Mouse (Mus musculus): Measurements from ENCODE around the gene Aip. TPM values are rescaled to one million over a fixed set of nuclear protein-coding genes. Genes with fewer than 3 reads are reported as not detected.

Gene Aip
- polyA plus RNA-seq, 1 experiment from 2014 or later: 110 TPM

DNA sequence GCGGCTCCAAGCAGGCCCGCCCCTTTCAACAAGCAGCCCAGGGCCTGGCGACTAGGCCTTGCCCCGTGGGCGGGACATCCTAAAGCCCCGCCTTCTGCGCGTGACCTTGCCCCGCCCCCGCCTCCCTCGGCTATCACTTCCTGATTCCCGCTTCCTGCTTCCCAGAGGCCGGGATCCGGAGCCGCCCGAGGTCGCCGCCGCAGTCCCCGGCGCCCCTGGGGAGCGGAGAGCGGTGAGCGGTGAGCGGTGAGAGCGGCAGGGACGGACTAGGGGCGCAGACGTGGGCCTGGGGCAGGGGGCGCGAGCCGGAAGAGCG is 22.8 kb upstream of the Aip start, which contains the start of gene Coro1b:
Gene Coro1b, plus strand, starts transcription at position 129 of the 316 bp plus-strand sequence.
- H3K9me3 ChIP-seq (ENCODE audit: control insufficient read depth, low read length): no peaks in the 10 kb centered on the region
- H3K4me1 ChIP-seq (ENCODE audit: control insufficient read depth, insufficient read depth, low read length): peaks cover 20% of the 10 kb centered on the region
- 1% methylated on average over 29 of the region's 33 CpGs for WGBS
- peaks cover 12% of the 10 kb centered on the region; the same call in 1 of the 2 replicates for H3K36me3 ChIP-seq (ENCODE audit: control insufficient read depth, insufficient read depth, low read length)
- H3K4me3 ChIP-seq (ENCODE audit: low read depth, low read length): peak within 1 kb of the TSS; percentile 90
- peak; percentile 95 for ATAC-seq (ENCODE audit: low read depth)
- peak within 1 kb of the TSS; percentile 67 for H3K27ac ChIP-seq (ENCODE audit: low read depth, low read length)
- H3K27me3 ChIP-seq (ENCODE audit: control insufficient read depth, insufficient read depth, low read length): no peaks in the 10 kb centered on the region
- peak within 1 kb of the TSS; percentile 89 for H3K4me2 ChIP-seq (ENCODE audit: low read depth, low read length)
- peak within 1 kb of the TSS; percentile 76 for H3K9ac ChIP-seq (replicated peaks; ENCODE audit: low read depth, low read length)

DNA sequence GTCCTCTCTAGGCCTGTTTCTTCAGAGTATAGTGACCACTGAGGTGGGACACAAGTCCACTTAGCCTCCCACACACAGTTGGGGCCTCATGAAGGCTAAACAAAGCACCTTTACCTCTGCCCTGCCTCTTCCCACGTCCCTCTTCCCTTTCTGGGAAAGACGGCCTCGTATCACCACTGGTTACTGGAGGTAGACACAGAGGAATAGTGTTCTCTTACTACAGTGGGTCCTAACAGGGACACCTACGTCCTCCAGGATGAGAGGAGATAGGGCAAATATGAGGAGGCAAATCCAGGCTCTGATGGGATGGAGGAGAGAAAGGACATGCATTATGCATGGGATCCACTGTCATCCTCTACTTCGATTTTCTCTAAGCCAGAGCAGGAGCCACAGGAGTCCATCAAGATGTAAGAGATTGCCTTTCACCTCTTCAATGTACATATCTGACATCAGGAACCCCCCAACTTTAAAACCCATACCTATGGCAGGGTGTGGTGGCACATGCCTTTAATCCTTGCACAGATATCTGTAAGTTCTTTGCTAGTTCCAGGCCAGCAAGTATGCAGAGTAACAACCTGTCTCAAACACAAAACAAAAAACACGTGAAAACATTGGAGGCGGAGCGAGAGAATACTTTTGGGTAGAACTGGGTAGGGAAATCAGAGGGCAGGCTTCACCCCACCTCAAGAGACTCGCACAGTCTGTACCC is 22.3 kb upstream of the Aip start:
- ATAC-seq (ENCODE audit: low read depth): peak; percentile 35
- Histone ChIP-seq H3K27me3 (ENCODE audit: control insufficient read depth, insufficient read depth, low read length) (no peaks in the 10 kb centered on the region), H3K36me3 (ENCODE audit: control insufficient read depth, insufficient read depth, low read length) (peaks cover 12% of the 10 kb centered on the region; the same call in 1 of the 2 replicates)

DNA sequence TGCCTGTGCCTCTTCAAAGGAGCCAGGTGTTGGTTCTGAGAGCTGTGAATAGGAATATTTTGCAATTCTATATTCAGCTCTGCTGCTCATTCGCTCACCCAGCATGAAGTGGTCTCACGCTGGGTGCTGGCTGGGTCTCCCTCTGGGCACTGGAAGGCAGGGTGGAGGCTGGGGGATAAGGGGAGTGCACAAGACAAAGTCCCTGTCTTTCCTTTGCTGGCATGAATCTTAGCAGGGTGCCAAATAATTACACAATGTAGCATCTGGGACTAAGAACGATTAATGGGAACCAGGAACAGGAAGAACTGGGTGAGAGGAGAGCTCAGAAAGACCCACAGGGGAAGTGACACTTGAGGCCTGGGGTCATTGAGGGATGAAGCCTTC is 21.4 kb upstream of the Aip start:
- Histone ChIP-seq H3K4me1 (ENCODE audit: control insufficient read depth, insufficient read depth, low read length) (peaks cover 20% of the 10 kb centered on the region), H3K4me2 (ENCODE audit: low read depth, low read length) (no peak overlapping the region), H3K27ac (ENCODE audit: low read depth, low read length) (no peak overlapping the region), H3K9me3 (ENCODE audit: control insufficient read depth, low read length) (no peaks in the 10 kb centered on the region), H3K27me3 (ENCODE audit: control insufficient read depth, insufficient read depth, low read length) (no peaks in the 10 kb centered on the region), H3K9ac (replicated peaks; ENCODE audit: low read depth, low read length) (no peak overlapping the region), H3K4me3 (ENCODE audit: low read depth, low read length) (no peak overlapping the region), H3K36me3 (ENCODE audit: control insufficient read depth, insufficient read depth, low read length) (peaks cover 12% of the 10 kb centered on the region; the same call in 1 of the 2 replicates)
- no peak for ATAC-seq (ENCODE audit: low read depth)
- WGBS: 51% methylated on average over 3 of the region's 3 CpGs

More for the DNA sequence above, 22.3 kb upstream of the Aip start:
- peak overlapping the region; percentile 67; the same call in 1 of the 2 replicates for H3K27ac ChIP-seq (ENCODE audit: low read depth, low read length)
- peaks cover 20% of the 10 kb centered on the region for H3K4me1 ChIP-seq (ENCODE audit: control insufficient read depth, insufficient read depth, low read length)
- WGBS: 35% methylated on average over 9 of the region's 9 CpGs
- no peaks in the 10 kb centered on the region for H3K9me3 ChIP-seq (ENCODE audit: control insufficient read depth, low read length)
- peak overlapping the region; percentile 89 for H3K4me2 ChIP-seq (ENCODE audit: low read depth, low read length)
- peak overlapping the region; percentile 90 for H3K4me3 ChIP-seq (ENCODE audit: low read depth, low read length)
- peak overlapping the region; percentile 76 for H3K9ac ChIP-seq (replicated peaks; ENCODE audit: low read depth, low read length)

DNA sequence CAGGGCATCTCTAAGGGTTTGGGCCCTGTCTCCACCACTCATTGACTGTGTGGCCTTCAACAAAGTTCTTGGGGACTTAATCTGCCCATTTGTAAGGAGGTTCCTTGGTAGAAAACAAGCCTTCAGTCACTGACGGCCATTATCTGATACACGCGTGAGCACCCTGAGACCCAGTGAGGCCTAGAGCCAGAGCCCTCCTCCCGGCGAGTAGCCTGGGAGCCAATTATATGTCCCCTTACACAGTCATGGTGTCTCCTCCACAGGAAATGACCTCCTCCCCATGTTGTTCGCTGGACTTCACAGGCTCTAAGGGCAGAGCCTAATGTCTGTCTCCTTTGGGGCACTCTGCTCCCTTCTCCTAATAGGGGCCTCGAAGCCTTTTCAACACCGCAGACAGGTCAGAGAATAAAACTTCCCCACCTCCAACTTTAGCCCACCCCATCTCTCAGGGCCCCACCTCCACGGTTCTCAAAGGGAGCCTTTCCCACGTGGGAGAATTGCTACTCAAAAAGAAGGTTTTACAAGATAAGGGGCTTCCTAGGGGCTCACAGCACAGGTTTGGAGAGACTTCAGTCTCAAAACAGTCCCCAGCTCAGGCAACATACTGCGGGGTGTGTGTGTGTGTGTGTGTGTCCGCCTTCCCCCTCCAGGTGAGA is 20.8 kb upstream of the Aip start:
- Histone ChIP-seq H3K36me3 (ENCODE audit: control insufficient read depth, insufficient read depth, low read length) (peaks cover 11% of the 10 kb centered on the region; the same call in 1 of the 2 replicates), H3K9me3 (ENCODE audit: control insufficient read depth, low read length) (no peaks in the 10 kb centered on the region), H3K4me1 (ENCODE audit: control insufficient read depth, insufficient read depth, low read length) (peaks cover 20% of the 10 kb centered on the region), H3K9ac (replicated peaks; ENCODE audit: low read depth, low read length) (no peak overlapping the region), H3K27ac (ENCODE audit: low read depth, low read length) (no peak overlapping the region), H3K27me3 (ENCODE audit: control insufficient read depth, insufficient read depth, low read length) (no peaks in the 10 kb centered on the region), H3K4me3 (ENCODE audit: low read depth, low read length) (no peak overlapping the region), H3K4me2 (ENCODE audit: low read depth, low read length) (no peak overlapping the region)
- ATAC-seq (ENCODE audit: low read depth): no peak
- WGBS: 64% methylated on average over 12 of the region's 12 CpGs

DNA sequence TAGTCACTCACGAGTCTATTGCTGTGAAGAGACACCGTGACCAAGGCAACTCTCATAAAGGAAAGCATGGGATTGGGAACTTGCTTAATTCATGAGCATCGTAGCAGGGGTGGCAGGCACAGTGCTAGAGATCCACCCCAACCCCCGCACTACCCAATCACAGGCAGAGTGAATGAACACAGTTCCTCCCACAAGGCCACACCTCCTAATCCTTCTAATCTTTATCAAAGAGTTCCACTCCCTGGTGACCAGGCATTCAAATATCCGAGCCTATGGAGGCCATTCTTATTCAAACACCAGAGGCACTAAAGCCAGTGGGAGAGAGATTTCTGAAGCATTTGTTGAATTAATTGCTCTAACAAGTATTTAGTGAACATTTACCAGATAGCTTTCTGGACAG is 20.3 kb upstream of the Aip start:
- no peak overlapping the region for H3K27ac ChIP-seq (ENCODE audit: low read depth, low read length)
- no peak for ATAC-seq (ENCODE audit: low read depth)
- no peaks in the 10 kb centered on the region for H3K27me3 ChIP-seq (ENCODE audit: control insufficient read depth, insufficient read depth, low read length)
- peaks cover 20% of the 10 kb centered on the region for H3K4me1 ChIP-seq (ENCODE audit: control insufficient read depth, insufficient read depth, low read length)
- peaks cover 6% of the 10 kb centered on the region; the same call in 1 of the 2 replicates for H3K36me3 ChIP-seq (ENCODE audit: control insufficient read depth, insufficient read depth, low read length)
- 88% methylated on average over 5 of the region's 5 CpGs for WGBS
- H3K4me3 ChIP-seq (ENCODE audit: low read depth, low read length): no peak overlapping the region
- H3K9ac ChIP-seq (replicated peaks; ENCODE audit: low read depth, low read length): no peak overlapping the region
- H3K9me3 ChIP-seq (ENCODE audit: control insufficient read depth, low read length): no peaks in the 10 kb centered on the region
- H3K4me2 ChIP-seq (ENCODE audit: low read depth, low read length): no peak overlapping the region

DNA sequence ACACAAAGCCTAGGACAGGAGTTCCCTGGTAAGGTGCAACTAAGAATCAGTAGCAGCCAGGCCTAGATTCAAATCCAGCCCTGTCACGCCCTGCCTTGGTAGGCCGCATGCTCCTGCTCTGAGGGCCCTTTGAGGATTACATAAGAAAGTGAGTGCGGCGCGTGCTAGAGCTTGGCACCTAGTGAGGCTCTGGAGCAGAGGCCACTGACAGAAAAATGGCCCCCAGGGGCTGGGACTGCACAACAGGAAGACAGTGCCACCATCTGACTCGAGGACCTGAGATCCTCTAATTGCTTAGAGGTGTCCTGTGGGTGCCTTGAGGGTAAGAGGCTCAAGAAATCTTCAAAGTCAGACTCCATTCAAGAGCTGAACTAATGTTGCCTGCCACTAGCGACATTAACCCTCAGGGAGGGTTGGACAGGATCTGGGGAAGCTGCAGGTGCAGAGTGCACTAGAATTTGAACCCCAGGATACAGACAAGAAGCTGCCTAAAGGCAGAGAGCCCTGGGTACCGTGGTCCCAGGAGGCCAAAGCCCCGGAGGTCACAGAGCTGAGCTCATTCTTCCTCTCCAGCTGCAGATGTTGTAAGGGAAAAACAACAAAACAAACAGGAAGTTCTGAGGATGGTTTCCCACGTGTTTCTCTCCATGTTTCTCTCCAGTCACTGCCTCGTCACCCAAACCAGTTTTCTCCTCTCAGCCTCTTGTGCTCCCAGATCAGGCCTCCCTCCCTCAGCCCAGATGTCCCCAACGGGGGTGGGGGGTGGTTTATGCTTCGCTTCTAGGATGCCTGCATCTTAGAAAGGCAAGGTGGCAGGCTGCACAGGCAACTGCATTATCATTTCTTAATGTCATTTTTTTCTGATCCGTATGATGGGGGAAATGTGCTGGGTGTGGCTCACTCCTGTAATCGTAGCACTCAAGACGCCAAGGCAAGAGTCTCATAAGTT is 19.2 kb upstream of the Aip start:
- Histone ChIP-seq H3K27me3 (ENCODE audit: control insufficient read depth, insufficient read depth, low read length) (no peaks in the 10 kb centered on the region), H3K9me3 (ENCODE audit: control insufficient read depth, low read length) (no peaks in the 10 kb centered on the region), H3K4me2 (ENCODE audit: low read depth, low read length) (no peak overlapping the region), H3K4me1 (ENCODE audit: control insufficient read depth, insufficient read depth, low read length) (peaks cover 16% of the 10 kb centered on the region), H3K9ac (replicated peaks; ENCODE audit: low read depth, low read length) (no peak overlapping the region), H3K27ac (ENCODE audit: low read depth, low read length) (no peak overlapping the region), H3K4me3 (ENCODE audit: low read depth, low read length) (no peak overlapping the region), H3K36me3 (ENCODE audit: control insufficient read depth, insufficient read depth, low read length) (no peaks in the 10 kb centered on the region)
- WGBS: 84% methylated on average over 16 of the region's 16 CpGs
- ATAC-seq (ENCODE audit: low read depth): no peak

DNA sequence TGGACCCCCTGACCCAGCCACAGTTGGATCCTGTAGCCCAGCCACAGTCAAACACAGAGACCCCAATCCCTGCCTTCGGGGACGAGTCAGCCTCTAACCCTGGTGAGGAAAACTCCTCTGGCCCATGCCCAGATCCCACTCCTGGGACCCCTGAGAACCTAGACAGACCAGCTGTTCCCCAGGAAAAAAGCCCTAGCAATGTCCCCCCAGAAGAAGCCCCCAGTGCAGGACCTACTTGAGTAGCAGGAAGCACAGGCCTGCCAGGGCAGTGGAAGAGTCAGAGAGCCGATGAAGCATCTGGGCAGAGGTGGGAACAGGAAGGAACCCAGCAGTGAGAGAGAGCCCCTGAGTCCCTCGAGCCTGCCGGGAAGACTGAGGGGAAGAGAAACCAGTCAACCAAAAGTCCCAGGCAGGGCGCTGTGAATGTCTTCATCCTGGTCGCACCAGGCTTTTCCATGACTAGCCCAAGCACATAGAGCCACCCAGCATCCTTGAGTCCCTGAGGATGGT is 18.2 kb upstream of the Aip start, which contains the start of gene Cabp4:
Gene Cabp4, minus strand, starts transcription at position 275 of the 510 bp plus-strand sequence.
- no peak for ATAC-seq (ENCODE audit: low read depth)
- Histone ChIP-seq H3K4me2 (ENCODE audit: low read depth, low read length) (no peak within 1 kb of the TSS), H3K9me3 (ENCODE audit: control insufficient read depth, low read length) (no peaks in the 10 kb centered on the region), H3K4me3 (ENCODE audit: low read depth, low read length) (no peak within 1 kb of the TSS), H3K9ac (replicated peaks; ENCODE audit: low read depth, low read length) (no peak within 1 kb of the TSS), H3K36me3 (ENCODE audit: control insufficient read depth, insufficient read depth, low read length) (no peaks in the 10 kb centered on the region), H3K27me3 (ENCODE audit: control insufficient read depth, insufficient read depth, low read length) (no peaks in the 10 kb centered on the region), H3K27ac (ENCODE audit: low read depth, low read length) (no peak within 1 kb of the TSS), H3K4me1 (ENCODE audit: control insufficient read depth, insufficient read depth, low read length) (peaks cover 7% of the 10 kb centered on the region; the same call in 1 of the 2 replicates)
- 83% methylated on average over 7 of the region's 7 CpGs for WGBS

DNA sequence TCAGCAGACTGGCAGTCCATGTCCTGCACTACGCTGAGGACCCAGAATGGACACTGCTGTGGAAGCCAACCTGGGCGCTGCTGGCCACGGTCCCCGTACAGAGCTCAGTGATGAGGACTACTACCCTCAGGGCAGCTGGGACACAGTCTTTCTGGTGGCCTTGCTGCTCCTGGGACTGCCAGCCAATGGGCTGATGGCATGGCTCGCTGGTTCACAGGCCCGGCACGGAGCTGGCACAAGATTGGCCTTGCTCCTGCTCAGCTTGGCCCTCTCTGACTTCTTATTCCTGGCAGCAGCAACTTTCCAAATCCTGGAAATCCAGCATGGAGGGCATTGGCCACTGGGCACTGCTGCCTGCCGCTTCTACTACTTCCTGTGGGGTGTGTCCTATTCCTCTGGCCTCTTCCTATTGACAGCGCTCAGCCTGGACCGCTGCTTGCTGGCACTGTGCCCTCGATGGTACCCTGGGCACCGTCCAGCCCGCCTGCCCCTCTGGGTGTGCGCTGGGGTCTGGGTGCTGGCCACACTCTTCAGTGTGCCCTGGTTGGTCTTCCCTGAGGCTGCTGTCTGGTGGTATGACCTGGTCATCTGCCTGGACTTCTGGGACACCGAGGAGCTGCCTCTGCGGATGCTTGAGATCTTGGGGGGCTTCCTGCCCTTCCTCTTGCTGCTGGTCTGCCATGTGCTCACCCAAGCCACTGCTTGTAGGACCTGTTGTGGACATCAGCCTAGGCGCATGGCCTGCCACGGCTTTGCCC is 16.9 kb upstream of the Aip start:
- no peaks in the 10 kb centered on the region for H3K27me3 ChIP-seq (ENCODE audit: control insufficient read depth, insufficient read depth, low read length)
- no peaks in the 10 kb centered on the region; the same call in 1 of the 2 replicates for H3K4me1 ChIP-seq (ENCODE audit: control insufficient read depth, insufficient read depth, low read length)
- H3K9ac ChIP-seq (replicated peaks; ENCODE audit: low read depth, low read length): no peak overlapping the region
- H3K4me3 ChIP-seq (ENCODE audit: low read depth, low read length): no peak overlapping the region
- H3K9me3 ChIP-seq (ENCODE audit: control insufficient read depth, low read length): no peaks in the 10 kb centered on the region
- no peaks in the 10 kb centered on the region for H3K36me3 ChIP-seq (ENCODE audit: control insufficient read depth, insufficient read depth, low read length)
- H3K4me2 ChIP-seq (ENCODE audit: low read depth, low read length): no peak overlapping the region
- ATAC-seq (ENCODE audit: low read depth): no peak
- WGBS: 90% methylated on average over 18 of the region's 18 CpGs
- no peak overlapping the region for H3K27ac ChIP-seq (ENCODE audit: low read depth, low read length)

Data from neural tube, embryonic 14.5 days (tissue).